Mouse (Mus musculus) G1E (cell line): Measurements from ENCODE around the gene Snx1.

Source experiments
- CTCF ChIP-seq: IDR thresholded peaks from 2 replicates; pipeline ENCODE4 v1.5.1; 2012; ENCODE audit warnings: low read depth, low read length, inconsistent platforms, mixed read lengths
- GATA1 ChIP-seq: IDR thresholded peaks from 2 replicates; pipeline ENCODE4 v1.6.1; 2012; ENCODE audit warnings: borderline replicate concordance, low read length, inconsistent platforms, mixed read lengths
- GATA2 ChIP-seq: IDR thresholded peaks from 2 replicates; pipeline ENCODE4 v1.6.1; 2012; ENCODE audit warnings: low read depth, low read length, inconsistent platforms, borderline replicate concordance

DNA sequence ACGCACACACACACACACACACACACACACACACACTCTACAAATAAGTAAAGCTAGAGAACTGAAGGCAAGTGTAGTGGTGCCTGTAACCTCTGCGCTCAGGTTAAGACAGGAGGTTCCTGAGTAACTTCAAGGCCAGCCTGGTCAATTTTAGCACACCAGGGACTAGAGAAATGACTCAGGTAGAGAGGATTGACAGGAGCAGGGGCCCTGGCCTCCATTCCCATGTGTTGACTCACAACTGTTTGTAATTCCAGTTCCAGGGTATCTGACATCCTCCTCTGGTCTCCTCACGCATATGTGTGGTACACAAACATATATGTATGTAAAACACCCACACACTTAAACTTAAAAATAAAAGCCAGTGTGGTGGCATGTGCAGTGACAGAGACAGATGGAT, 62.9 kb downstream of the Snx1 start:
- no peak for TF ChIP-seq GATA1
- TF ChIP-seq CTCF = no peak
- no peak for TF ChIP-seq GATA2
